Mouse (Mus musculus) hindbrain, embryonic 12.5 days (tissue): Measurements from ENCODE around the gene Qrich2. TPM values are rescaled to one million over a fixed set of nuclear protein-coding genes. Genes with fewer than 3 reads are reported as not detected.

Experiments used
- ATAC-seq: fragments of 200-750 bp; cut with Nextera tagmentation; 2 replicates; pipeline ENCODE4 v1.8.0; 2017; ENCODE audit warnings: moderate TSS enrichment; ENCODE audit not compliant: low FRiP score
- H3K27ac ChIP-seq: fragments of 300-500 bp; sonication (generic); 2 replicates; pipeline ENCODE4 v1.5.1; 2016; ENCODE audit warnings: mild to moderate bottlenecking
- H3K27me3 ChIP-seq: fragments of 300-500 bp; sonication (generic); 2 replicates; pipeline ENCODE4 v1.6.1; 2016; ENCODE audit warnings: mild to moderate bottlenecking
- H3K36me3 ChIP-seq: fragments of 300-500 bp; sonication (generic); 2 replicates; pipeline ENCODE4 v1.6.1; 2016; ENCODE audit warnings: mild to moderate bottlenecking
- H3K4me1 ChIP-seq: fragments of 300-500 bp; sonication (generic); 2 replicates; pipeline ENCODE4 v1.6.1; 2016
- H3K4me2 ChIP-seq: fragments of 300-500 bp; sonication (generic); replicated peaks from 2 replicates; pipeline ENCODE4 v1.6.1; 2016; ENCODE audit warnings: mild to moderate bottlenecking
- H3K4me3 ChIP-seq: fragments of 300-500 bp; sonication (generic); 2 replicates; pipeline ENCODE4 v1.5.1; 2016; ENCODE audit warnings: mild to moderate bottlenecking
- H3K9ac ChIP-seq: fragments of 300-500 bp; sonication (generic); 2 replicates; pipeline ENCODE4 v1.6.1; 2016; ENCODE audit warnings: mild to moderate bottlenecking, moderate library complexity
- H3K9me3 ChIP-seq: fragments of 300-500 bp; sonication (generic); replicated peaks from 2 replicates; pipeline ENCODE4 v1.6.1; 2016; ENCODE audit warnings: mild to moderate bottlenecking
- WGBS: fragments of 180-500 bp; shearing (Covaris S2); methylation state at CpG from one replicate; pipeline ENCODE4 v1.1.7; 2016; 5-methylcytosine and 5-hydroxymethylcytosine counted together
- polyA plus RNA-seq: library from polyadenylated mRNA; unstranded; fragments of >200 nt; fragmentation: Nextera tagmentation; extraction: Ambion mirVana; gene quantifications from 2 replicates; pipeline ENCODE4 v1.2.1, GENCODE M21; 2016

Gene Qrich2
- polyA plus RNA-seq, 1 experiment from 2014 or later = 0.18 TPM

DNA sequence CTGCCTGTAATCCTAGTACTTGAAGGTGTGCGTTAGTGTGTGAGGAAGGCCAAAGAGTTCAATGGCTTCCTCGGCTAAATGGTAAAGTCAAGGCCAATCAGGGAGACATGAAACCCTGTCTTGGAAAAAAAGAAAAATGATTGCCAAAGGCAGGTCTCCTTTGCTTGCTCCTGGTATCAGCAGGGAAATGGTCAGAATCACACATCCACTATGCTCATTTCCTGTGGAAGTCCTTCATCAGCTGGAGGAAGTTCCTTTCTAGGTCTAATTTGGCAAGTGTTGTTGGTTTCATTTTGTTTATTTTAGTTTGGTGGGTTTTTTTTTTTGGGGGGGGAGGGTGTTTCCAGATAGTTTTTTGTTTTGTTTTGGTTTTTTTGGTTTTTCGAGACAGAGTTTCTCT lies 57.0 kb downstream of the Qrich2 start:
- Histone ChIP-seq H3K27me3 (no peaks in the 10 kb centered on the region), H3K4me3 (no peak overlapping the region), H3K36me3 (peaks cover 6% of the 10 kb centered on the region), H3K4me2 (no peak overlapping the region), H3K9ac (no peak overlapping the region), H3K27ac (no peak overlapping the region), H3K4me1 (peaks cover 24% of the 10 kb centered on the region), H3K9me3 (no peaks in the 10 kb centered on the region)
- ATAC-seq = no peak
- 86% methylated on average over 3 of the region's 3 CpGs for WGBS

DNA sequence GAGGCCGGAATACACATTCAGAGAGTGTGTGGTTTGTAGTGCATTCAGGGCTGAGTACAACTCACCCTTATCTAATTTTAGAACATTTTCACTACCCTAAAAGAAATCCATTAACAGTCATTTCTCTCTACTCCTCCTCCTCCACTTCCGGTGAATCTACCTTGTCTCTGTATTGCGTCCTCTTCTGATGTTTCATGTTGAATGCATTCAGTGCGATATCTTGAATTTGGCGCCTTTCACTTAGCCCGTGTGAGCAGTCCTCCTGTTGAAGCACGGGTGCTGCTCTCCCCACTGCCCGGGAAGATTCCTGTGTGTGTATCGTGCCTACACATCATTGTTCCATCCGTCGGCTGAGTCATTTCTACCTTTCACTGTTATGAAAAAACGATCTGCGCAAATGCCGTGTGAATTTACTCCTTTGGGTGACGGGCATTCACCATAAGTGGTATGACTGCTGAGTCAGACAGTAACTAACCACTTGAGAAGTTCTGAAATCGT lies 59.8 kb downstream of the Qrich2 start:
- no peaks in the 10 kb centered on the region for H3K9me3 ChIP-seq
- peaks cover 7% of the 10 kb centered on the region for H3K4me1 ChIP-seq
- peaks cover 17% of the 10 kb centered on the region for H3K36me3 ChIP-seq
- no peak overlapping the region for H3K4me2 ChIP-seq
- H3K27ac ChIP-seq = no peak overlapping the region
- ATAC-seq = no peak
- 95% methylated on average over 16 of the region's 16 CpGs for WGBS
- H3K27me3 ChIP-seq = no peaks in the 10 kb centered on the region
- no peak overlapping the region for H3K9ac ChIP-seq
- H3K4me3 ChIP-seq = no peak overlapping the region

DNA sequence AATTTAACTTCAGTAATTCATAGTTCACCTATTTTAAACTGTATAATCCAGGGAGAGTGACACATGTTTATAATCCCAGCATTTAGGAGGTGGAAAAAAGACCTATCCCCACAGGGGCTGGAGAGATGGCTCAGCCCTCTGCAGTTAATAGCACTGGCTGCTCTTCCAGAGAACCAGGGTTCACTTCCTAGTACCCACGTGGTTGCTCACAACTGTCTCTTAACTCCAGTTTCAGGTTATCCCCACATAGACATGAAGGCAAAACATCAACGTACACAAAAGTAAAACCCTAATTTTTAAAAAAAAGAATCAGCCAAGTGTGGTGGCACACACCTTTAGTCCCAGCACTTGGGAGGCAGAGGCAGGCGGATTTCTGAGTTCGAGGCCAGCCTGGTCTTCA lies 60.4 kb downstream of the Qrich2 start:
- Histone ChIP-seq H3K9ac (no peak overlapping the region), H3K4me2 (no peak overlapping the region), H3K9me3 (no peaks in the 10 kb centered on the region), H3K4me1 (peaks cover 2% of the 10 kb centered on the region; the same call in 1 of the 2 replicates), H3K27me3 (no peaks in the 10 kb centered on the region), H3K4me3 (no peak overlapping the region), H3K27ac (no peak overlapping the region), H3K36me3 (peaks cover 17% of the 10 kb centered on the region)
- 90% methylated on average over 4 of the region's 4 CpGs for WGBS
- ATAC-seq = no peak

DNA sequence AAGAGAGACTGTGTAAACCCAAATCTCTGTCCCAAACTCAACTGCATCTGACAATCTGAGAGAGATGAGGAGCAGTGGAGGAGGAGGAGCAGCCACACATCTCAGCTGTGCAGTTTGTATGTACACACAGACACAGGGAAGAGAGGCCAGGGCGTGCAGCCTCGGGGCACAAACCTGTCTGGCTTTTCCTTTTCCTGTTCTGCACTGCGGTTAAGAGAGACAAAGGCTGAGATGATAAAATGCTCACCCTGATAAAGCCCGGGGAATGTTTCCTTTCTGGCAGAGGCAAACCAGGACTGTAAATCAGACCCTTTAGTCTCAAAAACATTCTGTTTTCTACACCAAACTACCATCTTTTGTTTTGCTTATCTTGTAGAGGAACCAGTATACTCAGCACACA lies 65.5 kb downstream of the Qrich2 start:
- Histone ChIP-seq H3K27me3 (no peaks in the 10 kb centered on the region), H3K36me3 (peaks cover 17% of the 10 kb centered on the region), H3K27ac (peak overlapping the region; percentile 66), H3K4me2 (no peak overlapping the region), H3K4me1 (peaks cover 7% of the 10 kb centered on the region; the same call in 1 of the 2 replicates), H3K9me3 (no peaks in the 10 kb centered on the region), H3K9ac (peak overlapping the region; percentile 23; the same call in 1 of the 2 replicates), H3K4me3 (no peak overlapping the region)
- no peak for ATAC-seq
- WGBS = 66% methylated on average over 4 of the region's 4 CpGs

DNA sequence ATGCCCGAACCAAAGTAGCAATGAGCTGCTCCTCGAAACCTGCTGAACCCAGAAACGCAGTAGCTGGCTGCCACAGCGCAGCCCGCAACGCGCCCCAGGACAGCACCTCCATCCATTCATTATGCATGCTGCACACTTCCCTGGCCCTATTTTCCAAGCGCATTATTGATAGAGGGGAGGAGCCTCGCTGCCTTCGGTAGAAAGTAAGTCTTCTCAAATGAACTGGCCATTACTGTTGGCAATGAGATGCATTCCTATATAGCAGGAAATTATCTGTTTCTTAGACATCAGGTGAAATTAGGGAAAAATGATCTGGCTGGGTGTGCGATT lies 67.7 kb downstream of the Qrich2 start:
- Histone ChIP-seq H3K36me3 (peaks cover 12% of the 10 kb centered on the region; the same call in 1 of the 2 replicates), H3K9ac (no peak overlapping the region), H3K27me3 (no peaks in the 10 kb centered on the region), H3K4me3 (no peak overlapping the region), H3K9me3 (no peaks in the 10 kb centered on the region), H3K27ac (no peak overlapping the region), H3K4me2 (no peak overlapping the region), H3K4me1 (peaks cover 7% of the 10 kb centered on the region; the same call in 1 of the 2 replicates)
- no peak for ATAC-seq
- WGBS = 76% methylated on average over 11 of the region's 11 CpGs

DNA sequence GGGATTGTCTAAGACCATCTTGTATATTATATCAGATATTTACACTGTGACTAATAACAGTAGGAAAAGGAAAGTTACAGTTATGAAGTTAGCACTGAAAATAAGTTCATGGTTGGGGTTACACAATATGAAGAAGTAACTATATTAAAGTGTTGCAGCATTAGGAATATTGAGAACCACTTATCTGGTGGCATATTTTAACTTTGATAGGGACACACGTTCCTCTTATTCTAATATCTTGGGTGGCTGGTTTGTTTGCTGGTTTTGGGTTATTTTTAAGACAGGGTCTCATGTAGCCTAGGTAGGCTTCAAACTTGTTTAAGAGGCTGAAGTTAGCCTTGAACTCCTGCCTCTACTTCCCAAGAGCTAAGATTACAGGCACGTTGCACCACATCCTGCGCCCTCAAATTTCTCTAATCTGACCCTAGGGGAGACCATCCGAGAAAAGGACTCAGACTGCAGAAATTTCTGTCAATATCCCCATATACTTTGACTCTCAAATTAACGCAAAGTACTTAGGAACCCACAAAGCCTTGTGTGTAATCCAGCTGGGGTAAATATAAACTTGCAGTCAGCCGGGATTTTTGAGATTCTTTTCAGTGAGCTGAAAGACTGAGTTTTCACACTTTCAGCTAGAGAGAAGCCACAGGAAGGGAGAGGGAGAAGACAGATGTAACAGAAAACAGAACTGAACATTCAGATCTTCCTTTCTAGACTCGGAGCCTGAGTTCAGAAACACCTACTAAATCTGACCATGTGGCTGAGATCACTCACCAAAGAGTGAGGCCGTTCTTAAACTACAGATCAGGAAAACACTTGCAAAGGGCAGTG lies 68.3 kb downstream of the Qrich2 start:
- Histone ChIP-seq H3K4me2 (no peak overlapping the region), H3K27me3 (no peaks in the 10 kb centered on the region), H3K4me3 (no peak overlapping the region), H3K9ac (no peak overlapping the region), H3K27ac (no peak overlapping the region), H3K36me3 (peaks cover 8% of the 10 kb centered on the region; the same call in 1 of the 2 replicates), H3K4me1 (peaks cover 7% of the 10 kb centered on the region; the same call in 1 of the 2 replicates), H3K9me3 (no peaks in the 10 kb centered on the region)
- 81% methylated on average over 8 of the region's 8 CpGs for WGBS
- ATAC-seq = no peak

DNA sequence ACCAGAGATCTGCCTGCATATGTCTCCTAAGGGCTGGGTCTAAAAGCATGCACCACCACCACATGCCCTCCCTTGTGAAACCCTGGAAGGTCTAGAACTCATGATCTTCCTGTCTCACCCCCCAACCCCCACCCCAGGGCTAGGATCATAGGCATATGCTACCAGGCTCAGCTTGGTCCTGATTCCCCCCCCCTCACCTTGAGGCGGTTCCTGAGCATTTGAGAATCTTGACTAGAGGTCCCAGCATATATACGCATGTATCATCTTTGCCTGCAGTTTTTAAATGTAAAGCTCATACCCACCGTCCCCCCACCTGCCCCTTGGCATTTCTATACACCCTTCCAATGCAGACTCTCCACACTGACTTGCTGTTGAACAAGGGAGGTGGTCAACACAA lies 69.1 kb downstream of the Qrich2 start:
- H3K4me3 ChIP-seq = no peak overlapping the region
- H3K9me3 ChIP-seq = no peaks in the 10 kb centered on the region
- ATAC-seq = no peak
- H3K36me3 ChIP-seq = peaks cover 8% of the 10 kb centered on the region; the same call in 1 of the 2 replicates
- H3K9ac ChIP-seq = no peak overlapping the region
- H3K4me1 ChIP-seq = peaks cover 7% of the 10 kb centered on the region; the same call in 1 of the 2 replicates
- WGBS = 100% methylated on average over 3 of the region's 3 CpGs
- no peak overlapping the region for H3K4me2 ChIP-seq
- no peaks in the 10 kb centered on the region for H3K27me3 ChIP-seq
- no peak overlapping the region for H3K27ac ChIP-seq

DNA sequence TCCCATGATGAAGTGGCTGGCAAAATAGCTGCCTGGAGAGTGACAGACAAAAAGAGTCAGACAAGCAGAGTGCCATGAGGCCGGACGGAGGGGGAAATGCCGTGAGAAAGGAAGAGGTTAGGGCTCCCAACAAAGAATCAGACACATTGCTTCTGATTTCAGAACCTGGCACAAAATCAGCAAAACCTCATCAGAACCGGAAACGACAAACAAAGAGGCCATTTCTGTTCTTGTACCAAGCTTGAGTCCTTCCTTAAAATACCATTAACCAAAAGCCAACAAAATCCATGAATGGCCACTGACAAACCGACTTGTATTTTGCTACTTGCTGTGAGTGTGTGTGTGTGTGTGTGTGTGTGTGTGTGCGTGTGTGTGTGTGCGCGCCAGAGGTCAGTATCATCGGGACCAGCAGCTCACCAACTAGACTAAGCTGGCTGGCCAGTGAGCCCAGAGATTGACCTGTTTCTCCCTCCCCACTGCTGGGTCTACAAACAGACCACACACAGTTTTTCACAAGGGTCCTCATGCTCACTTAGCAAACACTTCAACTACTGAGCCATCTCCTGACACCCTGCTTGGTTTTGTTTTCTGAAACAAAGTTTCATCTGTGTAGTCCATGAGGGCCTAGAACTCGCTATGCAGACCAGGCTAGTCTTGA lies 69.6 kb downstream of the Qrich2 start:
- Histone ChIP-seq H3K9me3 (no peaks in the 10 kb centered on the region), H3K27me3 (no peaks in the 10 kb centered on the region), H3K4me3 (no peak overlapping the region), H3K27ac (no peak overlapping the region), H3K9ac (no peak overlapping the region), H3K4me1 (peaks cover 7% of the 10 kb centered on the region; the same call in 1 of the 2 replicates), H3K36me3 (peaks cover 8% of the 10 kb centered on the region; the same call in 1 of the 2 replicates), H3K4me2 (no peak overlapping the region)
- 90% methylated on average over 11 of the region's 11 CpGs for WGBS
- ATAC-seq = no peak

DNA sequence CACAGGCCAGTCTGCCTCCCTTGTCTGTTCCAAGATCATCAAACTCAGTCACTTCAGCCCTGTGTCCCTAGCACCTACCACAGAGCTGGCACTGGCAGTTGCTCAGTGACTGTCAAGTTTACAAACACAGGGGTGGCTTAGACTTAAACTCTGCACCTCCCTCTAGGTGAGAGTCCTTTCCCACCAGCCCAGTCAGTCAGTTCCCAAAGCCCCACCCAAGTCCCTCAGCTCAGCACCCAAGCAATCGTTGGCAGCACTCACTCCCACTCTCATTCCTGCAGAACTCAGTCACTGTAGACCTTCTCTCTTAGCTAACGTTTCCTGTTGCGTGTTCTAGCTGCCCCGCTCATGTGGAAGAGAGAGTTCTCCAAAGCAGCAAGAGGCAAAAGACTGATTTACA lies 71.3 kb downstream of the Qrich2 start:
- no peak overlapping the region for H3K27ac ChIP-seq

More for the DNA sequence above, 71.3 kb downstream of the Qrich2 start:
- no peak for ATAC-seq
- Histone ChIP-seq H3K9ac (no peak overlapping the region), H3K4me3 (no peak overlapping the region), H3K36me3 (peaks cover 8% of the 10 kb centered on the region; the same call in 1 of the 2 replicates), H3K4me2 (no peak overlapping the region), H3K9me3 (no peaks in the 10 kb centered on the region), H3K27me3 (no peaks in the 10 kb centered on the region), H3K4me1 (peaks cover 7% of the 10 kb centered on the region; the same call in 1 of the 2 replicates)
- 91% methylated on average over 4 of the region's 4 CpGs for WGBS

Other genes with a start within 250 kb of the Qrich2 start
- gene Evpl, start 228.2 kb downstream of the Qrich2 start, polyA plus RNA-seq = 1.0 and 1.3 TPM in 2 replicates
- 85.2 and 88.0 TPM in 2 replicates for gene Srp68, start 192.0 kb downstream of the Qrich2 start, polyA plus RNA-seq
- 0.53 and 0.56 TPM in 2 replicates for gene Galr2, start 185.3 kb downstream of the Qrich2 start, polyA plus RNA-seq
- gene Exoc7, start 159.0 kb downstream of the Qrich2 start, polyA plus RNA-seq = 82.8 and 89.1 TPM in 2 replicates
- 27.2 and 28.2 TPM in 2 replicates for gene Foxj1, start 130.8 kb downstream of the Qrich2 start, polyA plus RNA-seq
- 44.8 and 47.2 TPM in 2 replicates for gene Rnf157, start 53.2 kb downstream of the Qrich2 start, polyA plus RNA-seq
- gene Ubald2, start 32.1 kb downstream of the Qrich2 start, polyA plus RNA-seq = 46.6 and 50.6 TPM in 2 replicates
- gene Prpsap1, start 28.0 kb upstream of the Qrich2 start, polyA plus RNA-seq = 164 and 179 TPM in 2 replicates
- gene Sphk1, start 64.7 kb upstream of the Qrich2 start, polyA plus RNA-seq = 8.9 and 10.2 TPM in 2 replicates
- gene Ube2o, start 115.2 kb upstream of the Qrich2 start, polyA plus RNA-seq = 23.6 and 27.6 TPM in 2 replicates
- 0.15 TPM in 1 of 2 replicates, not detected in the other for gene Aanat, start 120.2 kb upstream of the Qrich2 start, polyA plus RNA-seq
- gene Rhbdf2, start 160.8 kb upstream of the Qrich2 start, polyA plus RNA-seq = 3.7 and 4.5 TPM in 2 replicates
- 0.34 and 0.43 TPM in 2 replicates for gene Prcd, start 187.3 kb upstream of the Qrich2 start, polyA plus RNA-seq
- 4.5 and 5.9 TPM in 2 replicates for gene Cygb, start 188.1 kb upstream of the Qrich2 start, polyA plus RNA-seq